Mouse (Mus musculus): ENCODE data around the gene Rrh. TPM values are rescaled to one million over a fixed set of nuclear protein-coding genes. Genes with fewer than 3 reads are reported as not detected.

Rrh gene
- total and polyA plus RNA-seq, 2 experiments: 0.09 TPM; not detected in 1

DNA sequence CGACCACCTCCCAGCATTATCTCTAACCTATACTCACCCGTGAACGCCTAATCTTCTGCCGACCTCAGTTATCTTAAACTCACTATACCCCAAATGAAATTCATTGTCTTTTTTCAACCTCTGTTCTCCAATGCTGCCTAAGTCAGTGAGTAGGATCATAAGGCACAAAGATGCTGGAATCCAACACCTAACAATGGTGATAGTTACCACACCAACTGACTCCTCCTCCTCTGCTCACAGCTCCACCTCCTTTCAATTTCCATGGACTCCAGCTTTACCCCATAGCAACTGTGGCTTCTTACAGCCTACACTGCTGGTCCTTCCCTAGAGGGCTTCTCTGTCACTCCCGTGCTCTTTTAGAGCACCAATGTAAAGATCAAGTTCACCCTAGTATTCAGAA is 5.3 kb upstream of the Rrh start:
- no peaks in the 10 kb centered on the region for H3K27me3 ChIP-seq (ENCODE audit: control insufficient read depth, insufficient read depth, low read length)
- DNase-seq (ENCODE audit: extremely low read depth, low read depth, low spot score): no peak
- H3K4me3 ChIP-seq (ENCODE audit: insufficient read depth, low read depth, low read length): no peak overlapping the region
- peaks cover 11% of the 10 kb centered on the region for H3K36me3 ChIP-seq (ENCODE audit: control insufficient read depth, insufficient read depth, low read length)
- H3K9ac ChIP-seq (ENCODE audit: low read depth, low read length): no peak overlapping the region
- H3K79me2 ChIP-seq (ENCODE audit: control insufficient read depth, insufficient read depth, low read length): peaks cover 17% of the 10 kb centered on the region
- WGBS: 92% methylated on average over 5 of the region's 5 CpGs
- H3K27ac ChIP-seq (replicated peaks; ENCODE audit: insufficient read depth, low read depth, low read length): no peak overlapping the region
- TF ChIP-seq POLR2A (IDR thresholded peaks at IDR 0.05; ENCODE audit: extremely low read depth, insufficient read depth, low read length) (no peak), CTCF (IDR thresholded peaks at IDR 0.05; ENCODE audit: low read depth, low read length) (no peak)
- peaks cover 14% of the 10 kb centered on the region for H3K4me1 ChIP-seq (ENCODE audit: control insufficient read depth, insufficient read depth, low read length)

- Histone ChIP-seq H3K27ac (replicated peaks; ENCODE audit: insufficient read depth, low read depth, low read length) (no peak overlapping the region), H3K9ac (ENCODE audit: low read depth, low read length) (no peak overlapping the region), H3K4me3 (ENCODE audit: insufficient read depth, low read depth, low read length) (no peak overlapping the region), H3K79me2 (ENCODE audit: control insufficient read depth, insufficient read depth, low read length) (peaks cover 17% of the 10 kb centered on the region), H3K4me1 (ENCODE audit: control insufficient read depth, insufficient read depth, low read length) (peaks cover 14% of the 10 kb centered on the region), H3K36me3 (ENCODE audit: control insufficient read depth, insufficient read depth, low read length) (peaks cover 11% of the 10 kb centered on the region), H3K27me3 (ENCODE audit: control insufficient read depth, insufficient read depth, low read length) (no peaks in the 10 kb centered on the region)
- no peak for TF ChIP-seq POLR2A (IDR thresholded peaks at IDR 0.05; ENCODE audit: extremely low read depth, insufficient read depth, low read length)
- TF ChIP-seq CTCF (IDR thresholded peaks at IDR 0.05; ENCODE audit: low read depth, low read length): no peak
- DNase-seq (ENCODE audit: extremely low read depth, low read depth, low spot score): no peak
- 93% methylated on average over 10 of the region's 10 CpGs for WGBS
Measured at GRCm38 (mm10) chr3:129826691-129827090, 4.3 kb upstream of the Rrh start.

DNA sequence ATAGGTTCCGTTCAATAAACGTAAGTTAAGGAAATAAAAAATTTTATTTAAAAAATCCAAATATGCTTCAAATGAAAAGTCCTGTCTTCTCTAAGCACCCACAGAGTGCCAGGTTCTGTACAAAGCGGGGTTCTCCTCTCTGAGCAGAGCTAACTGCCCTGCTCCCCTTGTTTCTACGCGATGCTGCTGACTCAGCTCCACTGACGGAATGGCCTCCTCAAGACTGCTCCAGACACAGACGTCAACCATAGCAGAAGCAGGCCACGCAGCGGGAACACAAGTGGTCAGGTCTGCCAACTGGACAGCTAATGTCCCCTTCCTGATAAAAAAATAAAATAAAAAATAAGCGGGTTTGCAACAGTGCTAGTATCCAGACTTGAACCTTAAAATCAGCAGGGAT is 2.5 kb upstream of the Rrh start:
- no peak overlapping the region for H3K4me3 ChIP-seq (ENCODE audit: insufficient read depth, low read depth, low read length)
- peaks cover 10% of the 10 kb centered on the region for H3K4me1 ChIP-seq (ENCODE audit: control insufficient read depth, insufficient read depth, low read length)
- TF ChIP-seq POLR2A (IDR thresholded peaks at IDR 0.05; ENCODE audit: extremely low read depth, insufficient read depth, low read length): no peak
- TF ChIP-seq CTCF (IDR thresholded peaks at IDR 0.05; ENCODE audit: low read depth, low read length): no peak
- no peak for DNase-seq (ENCODE audit: extremely low read depth, low read depth, low spot score)
- H3K79me2 ChIP-seq (ENCODE audit: control insufficient read depth, insufficient read depth, low read length): peaks cover 6% of the 10 kb centered on the region; the same call in 1 of the 2 replicates
- H3K36me3 ChIP-seq (ENCODE audit: control insufficient read depth, insufficient read depth, low read length): peaks cover 11% of the 10 kb centered on the region
- H3K27me3 ChIP-seq (ENCODE audit: control insufficient read depth, insufficient read depth, low read length): no peaks in the 10 kb centered on the region
- no peak overlapping the region for H3K9ac ChIP-seq (ENCODE audit: low read depth, low read length)
- H3K27ac ChIP-seq (replicated peaks; ENCODE audit: insufficient read depth, low read depth, low read length): no peak overlapping the region
- WGBS: 95% methylated on average over 10 of the region's 10 CpGs

- H3K4me1 ChIP-seq (ENCODE audit: control insufficient read depth, insufficient read depth, low read length): peaks cover 6% of the 10 kb centered on the region
- no peak overlapping the region for H3K4me3 ChIP-seq (ENCODE audit: insufficient read depth, low read depth, low read length)
- H3K27me3 ChIP-seq (ENCODE audit: control insufficient read depth, insufficient read depth, low read length): no peaks in the 10 kb centered on the region
- TF ChIP-seq POLR2A (IDR thresholded peaks at IDR 0.05; ENCODE audit: extremely low read depth, insufficient read depth, low read length): no peak
- TF ChIP-seq CTCF (IDR thresholded peaks at IDR 0.05; ENCODE audit: low read depth, low read length): no peak
- no peak overlapping the region for H3K27ac ChIP-seq (replicated peaks; ENCODE audit: insufficient read depth, low read depth, low read length)
- peak; percentile 90 for DNase-seq (ENCODE audit: extremely low read depth, low read depth, low spot score)
- peaks cover 11% of the 10 kb centered on the region for H3K36me3 ChIP-seq (ENCODE audit: control insufficient read depth, insufficient read depth, low read length)
- H3K9ac ChIP-seq (ENCODE audit: low read depth, low read length): no peak overlapping the region
- 21% methylated on average over 4 of the region's 4 CpGs for WGBS
- H3K79me2 ChIP-seq (ENCODE audit: control insufficient read depth, insufficient read depth, low read length): peaks cover 3% of the 10 kb centered on the region; the same call in 1 of the 2 replicates
Measured at GRCm38 (mm10) chr3:129824146-129824545, 1.8 kb upstream of the Rrh start.

DNA sequence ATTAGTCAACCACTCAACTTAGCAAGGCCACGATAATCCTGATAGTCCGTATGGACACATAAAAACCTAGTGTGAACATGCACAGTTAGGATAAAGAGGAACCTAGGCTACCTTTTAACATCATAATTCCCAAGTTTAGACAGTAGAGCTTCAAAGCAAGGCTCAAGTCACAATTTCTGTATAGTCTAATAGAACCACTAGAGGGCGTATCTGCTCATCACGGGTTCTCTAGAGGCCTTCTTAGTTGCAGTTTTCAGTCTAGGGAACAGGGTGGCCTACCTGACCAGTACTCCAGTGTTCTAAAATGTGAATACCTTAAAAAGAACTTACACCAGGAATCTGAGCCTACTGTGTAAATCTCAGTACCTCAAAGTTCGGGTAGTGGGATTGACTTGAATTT is 906 bp upstream of the Rrh start:
- H3K27me3 ChIP-seq (ENCODE audit: control insufficient read depth, insufficient read depth, low read length): no peaks in the 10 kb centered on the region
- 55% methylated on average over 5 of the region's 5 CpGs for WGBS

DNA sequence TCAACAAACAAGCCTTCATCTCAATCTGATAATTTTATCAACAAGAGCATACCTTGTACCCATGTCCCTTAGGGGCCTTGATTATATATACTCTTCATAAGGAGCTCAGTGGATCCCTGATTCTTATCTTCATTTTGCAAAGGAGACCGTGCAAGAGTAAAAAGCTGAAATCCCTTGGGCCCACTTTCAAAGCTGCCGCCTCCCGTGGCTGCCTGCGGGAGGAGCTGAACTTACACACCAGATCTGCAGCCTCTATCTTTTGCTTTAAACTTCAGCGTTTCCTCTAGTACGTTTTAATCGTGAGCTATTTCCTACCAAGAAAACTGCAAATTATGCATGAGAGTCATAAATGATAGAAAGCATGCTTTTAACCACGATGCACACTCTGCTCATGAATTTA is 651 bp downstream of the Rrh start:
- no peak overlapping the region for H3K4me3 ChIP-seq (ENCODE audit: insufficient read depth, low read depth, low read length)
- no peaks in the 10 kb centered on the region for H3K79me2 ChIP-seq (ENCODE audit: control insufficient read depth, insufficient read depth, low read length)
- H3K27ac ChIP-seq (replicated peaks; ENCODE audit: insufficient read depth, low read depth, low read length): no peak overlapping the region
- no peak overlapping the region for H3K9ac ChIP-seq (ENCODE audit: low read depth, low read length)
- H3K4me1 ChIP-seq (ENCODE audit: control insufficient read depth, insufficient read depth, low read length): peaks cover 6% of the 10 kb centered on the region
- H3K27me3 ChIP-seq (ENCODE audit: control insufficient read depth, insufficient read depth, low read length): no peaks in the 10 kb centered on the region
- WGBS: 79% methylated on average over 8 of the region's 8 CpGs
- no peak for DNase-seq (ENCODE audit: extremely low read depth, low read depth, low spot score)
- no peak for TF ChIP-seq CTCF (IDR thresholded peaks at IDR 0.05; ENCODE audit: low read depth, low read length)
- no peak for TF ChIP-seq POLR2A (IDR thresholded peaks at IDR 0.05; ENCODE audit: extremely low read depth, insufficient read depth, low read length)
- H3K36me3 ChIP-seq (ENCODE audit: control insufficient read depth, insufficient read depth, low read length): peaks cover 11% of the 10 kb centered on the region

More for the DNA sequence above, 906 bp upstream of the Rrh start:
- H3K79me2 ChIP-seq (ENCODE audit: control insufficient read depth, insufficient read depth, low read length): no peaks in the 10 kb centered on the region; the same call in 1 of the 2 replicates
- peaks cover 6% of the 10 kb centered on the region for H3K4me1 ChIP-seq (ENCODE audit: control insufficient read depth, insufficient read depth, low read length)
- peaks cover 11% of the 10 kb centered on the region for H3K36me3 ChIP-seq (ENCODE audit: control insufficient read depth, insufficient read depth, low read length)
- H3K4me3 ChIP-seq (ENCODE audit: insufficient read depth, low read depth, low read length): no peak overlapping the region
- no peak overlapping the region for H3K9ac ChIP-seq (ENCODE audit: low read depth, low read length)
- DNase-seq (ENCODE audit: extremely low read depth, low read depth, low spot score): peak; percentile 50
- TF ChIP-seq POLR2A (IDR thresholded peaks at IDR 0.05; ENCODE audit: extremely low read depth, insufficient read depth, low read length): no peak
- TF ChIP-seq CTCF (IDR thresholded peaks at IDR 0.05; ENCODE audit: low read depth, low read length): peak; percentile 15; the same call in 1 of the 2 replicates
- no peak overlapping the region for H3K27ac ChIP-seq (replicated peaks; ENCODE audit: insufficient read depth, low read depth, low read length)
